Mouse (Mus musculus) heart, postnatal 0 days (tissue): ENCODE measurements around the gene Ciao2a. TPM values are rescaled to one million over a fixed set of nuclear protein-coding genes. Genes with fewer than 3 reads are reported as not detected.

Source experiments
- ATAC-seq: fragments of 200-750 bp; cut with Nextera tagmentation; 2 replicates; pipeline ENCODE4 v1.8.0; 2017; ENCODE audit warnings: low read depth, moderate number of reproducible peaks, moderate library complexity; ENCODE audit not compliant: insufficient read depth
- DNase-seq: peaks from one replicate; pipeline ENCODE4 v3.0.0-alpha.2; 2016; ENCODE audit warnings: low spot score
- H3K27ac ChIP-seq: fragments of 300-500 bp; sonication (generic); 2 replicates; pipeline ENCODE4 v1.5.1; 2014; ENCODE audit warnings: low read depth, mild to moderate bottlenecking
- H3K27me3 ChIP-seq: fragments of 300-500 bp; sonication (generic); 2 replicates; pipeline ENCODE4 v1.6.1; 2014; ENCODE audit warnings: low read length, mixed read lengths; ENCODE audit not compliant: control insufficient read depth, insufficient read depth
- H3K36me3 ChIP-seq: fragments of 300-500 bp; sonication (generic); replicated peaks from 2 replicates; pipeline ENCODE4 v1.6.1; 2014; ENCODE audit warnings: low read length, mixed read lengths; ENCODE audit not compliant: control insufficient read depth, insufficient read depth
- H3K4me1 ChIP-seq: fragments of 300-500 bp; sonication (generic); 2 replicates; pipeline ENCODE4 v1.6.1; 2014; ENCODE audit warnings: antibody characterized with exemption; ENCODE audit not compliant: control insufficient read depth, insufficient read depth
- H3K4me2 ChIP-seq: fragments of 300-500 bp; sonication (generic); 2 replicates; pipeline ENCODE4 v1.6.1; 2014; ENCODE audit warnings: low read depth, mild to moderate bottlenecking, low read length, moderate library complexity
- H3K4me3 ChIP-seq: fragments of 300-500 bp; sonication (generic); 2 replicates; pipeline ENCODE4 v1.5.1; 2014; ENCODE audit warnings: low read depth, low read length
- H3K9ac ChIP-seq: fragments of 300-500 bp; sonication (generic); replicated peaks from 2 replicates; pipeline ENCODE4 v1.6.1; 2014; ENCODE audit warnings: low read depth, low read length, mixed read lengths
- H3K9me3 ChIP-seq: fragments of 300-500 bp; sonication (generic); replicated peaks from 2 replicates; pipeline ENCODE4 v1.6.1; 2016; ENCODE audit warnings: low read length; ENCODE audit not compliant: control insufficient read depth
- CTCF ChIP-seq: IDR thresholded peaks from 2 replicates; pipeline ENCODE4 v1.5.1; 2016; ENCODE audit warnings: antibody characterized with exemption, control low read depth, low read depth
- EP300 ChIP-seq: IDR thresholded peaks from 2 replicates; pipeline ENCODE4 v1.6.1; 2016; ENCODE audit warnings: antibody characterized with exemption, low read depth
- WGBS: fragments of 180-500 bp; shearing (Covaris S2); extraction: QIAGEN DNeasy Blood & Tissue Kit; methylation state at CpG from one replicate; pipeline ENCODE4 v1.1.7; 2014; 5-methylcytosine and 5-hydroxymethylcytosine counted together
- polyA plus RNA-seq: library from polyadenylated mRNA; unstranded; fragments of >200 nt; fragmentation: Nextera tagmentation; extraction: Ambion mirVana; gene quantifications from 2 replicates; pipeline ENCODE4 v1.2.1, GENCODE M21; 2015
- total RNA-seq: library from RNA; depleted of rRNA; stranded (reverse); fragments of >200 nt; gene quantifications from 2 replicates; pipeline ENCODE4 v1.2.3, GENCODE M21; 2014; ENCODE audit warnings: low replicate concordance

Gene Ciao2a
- total and polyA plus RNA-seq, 2 experiments from 2014 or later: 74.2 to 154 TPM

GRCm38 (mm10) chr9:66120945-66121344 is 5.5 kb upstream of the Ciao2a start:
- 69% methylated on average over 3 of the region's 3 CpGs for WGBS
- H3K9ac ChIP-seq: no peak overlapping the region
- peaks cover 11% of the 10 kb centered on the region for H3K4me1 ChIP-seq

DNA sequence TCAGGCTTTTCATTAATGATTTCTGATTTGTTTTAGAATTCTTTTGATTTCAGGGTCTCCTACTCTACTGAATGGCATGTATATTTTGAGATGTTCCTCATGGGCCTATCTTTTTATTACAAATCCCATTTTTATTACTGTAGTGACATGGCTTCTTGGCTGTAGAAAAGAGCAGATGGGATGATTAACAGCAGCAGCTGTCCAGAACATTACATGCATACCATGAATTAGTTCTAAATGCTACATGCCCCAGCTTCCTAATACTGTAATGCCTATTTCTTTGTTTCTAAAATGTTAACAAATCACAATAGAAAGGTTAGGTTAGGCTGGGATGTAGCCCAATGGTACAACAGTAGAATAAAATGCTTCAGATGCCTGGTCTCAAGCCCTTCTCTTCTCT is 5.0 kb upstream of the Ciao2a start:
- no peak for ATAC-seq
- H3K4me1 ChIP-seq: peaks cover 11% of the 10 kb centered on the region
- H3K27me3 ChIP-seq: no peaks in the 10 kb centered on the region
- H3K27ac ChIP-seq: no peak overlapping the region
- no peak overlapping the region for H3K9ac ChIP-seq
- no peak for DNase-seq
- TF ChIP-seq CTCF: no peak
- no peak for TF ChIP-seq EP300
- H3K36me3 ChIP-seq: no peaks in the 10 kb centered on the region
- no peaks in the 10 kb centered on the region for H3K9me3 ChIP-seq
- H3K4me3 ChIP-seq: no peak overlapping the region
- no peak overlapping the region for H3K4me2 ChIP-seq

More at GRCm38 (mm10) chr9:66120945-66121344, 5.5 kb upstream of the Ciao2a start:
- no peaks in the 10 kb centered on the region for H3K36me3 ChIP-seq
- TF ChIP-seq CTCF (no peak), EP300 (no peak)
- no peak overlapping the region for H3K4me2 ChIP-seq
- H3K4me3 ChIP-seq: no peak overlapping the region
- no peaks in the 10 kb centered on the region for H3K27me3 ChIP-seq
- no peaks in the 10 kb centered on the region for H3K9me3 ChIP-seq
- DNase-seq (no peak), ATAC-seq (no peak)
- H3K27ac ChIP-seq: no peak overlapping the region

GRCm38 (mm10) chr9:66123648-66124047 is 2.8 kb upstream of the Ciao2a start:
- peak overlapping the region; percentile 77 for H3K9ac ChIP-seq
- no peak for TF ChIP-seq EP300
- TF ChIP-seq CTCF: no peak
- H3K27me3 ChIP-seq: no peaks in the 10 kb centered on the region
- H3K27ac ChIP-seq: peak overlapping the region; percentile 89; the same call in 1 of the 2 replicates
- DNase-seq (no peak), ATAC-seq (no peak)
- H3K4me3 ChIP-seq: peak overlapping the region; percentile 74
- H3K4me1 ChIP-seq: peaks cover 22% of the 10 kb centered on the region
- H3K36me3 ChIP-seq: no peaks in the 10 kb centered on the region
- peak overlapping the region; percentile 89 for H3K4me2 ChIP-seq
- no peaks in the 10 kb centered on the region for H3K9me3 ChIP-seq
- WGBS: 17% methylated on average over 5 of the region's 5 CpGs

- WGBS: under 1% methylated on average over 12 of the region's 12 CpGs
- H3K4me3 ChIP-seq: peak overlapping the region; percentile 74
- ATAC-seq: no peak; the same call in 1 of the 2 replicates
- DNase-seq: no peak
- H3K9me3 ChIP-seq: no peaks in the 10 kb centered on the region
- H3K27ac ChIP-seq: peak overlapping the region; percentile 89
- no peaks in the 10 kb centered on the region for H3K36me3 ChIP-seq
- H3K27me3 ChIP-seq: no peaks in the 10 kb centered on the region
- H3K9ac ChIP-seq: peak overlapping the region; percentile 77
- peaks cover 22% of the 10 kb centered on the region for H3K4me1 ChIP-seq
- H3K4me2 ChIP-seq: peak overlapping the region; percentile 89
- no peak for TF ChIP-seq CTCF
- TF ChIP-seq EP300: no peak
Observed at GRCm38 (mm10) chr9:66124111-66124531, 2.3 kb upstream of the Ciao2a start.

DNA sequence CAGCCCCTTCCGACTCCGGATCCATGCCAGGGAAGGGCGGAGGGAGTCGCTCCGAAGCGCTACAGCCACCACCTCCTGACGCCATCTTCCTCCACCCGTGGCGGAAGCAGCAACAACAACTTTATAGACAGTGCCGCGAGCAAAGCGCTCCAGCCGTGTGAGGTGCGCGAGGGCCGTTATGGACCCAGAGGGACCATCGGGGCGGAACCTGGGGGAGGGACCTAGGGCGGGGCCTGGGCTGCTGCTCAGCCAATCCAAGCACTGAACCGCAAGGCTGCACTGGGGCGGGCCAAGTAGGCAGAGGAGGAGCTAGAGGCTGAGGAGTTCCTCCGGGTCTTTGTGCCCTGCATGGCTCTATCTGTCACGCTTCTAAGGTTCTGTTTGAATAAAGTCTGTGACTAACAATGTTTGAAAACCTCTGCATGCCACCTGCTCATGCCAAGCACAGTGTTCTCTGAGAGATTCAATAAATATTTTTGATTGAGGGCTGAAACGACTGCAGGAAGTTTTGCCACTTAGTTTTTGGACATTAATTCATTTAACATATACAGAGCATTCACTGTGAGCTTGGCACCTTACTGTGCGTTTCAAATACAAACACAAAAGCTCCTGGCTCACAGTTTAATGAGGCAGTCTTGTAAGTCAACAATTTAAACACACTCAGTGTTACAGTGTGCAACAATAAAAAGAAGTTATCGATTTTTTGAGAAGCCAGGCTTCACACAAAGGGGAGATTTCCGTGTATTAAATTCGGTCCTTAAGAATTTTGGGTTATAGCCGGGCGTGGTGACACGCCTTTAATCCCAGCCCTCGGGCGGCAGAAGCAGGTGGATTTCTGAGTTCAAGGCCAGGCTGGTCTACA is 1.5 kb upstream of the Ciao2a start:
- H3K4me3 ChIP-seq: peak overlapping the region; percentile 74
- H3K9ac ChIP-seq: peak overlapping the region; percentile 77
- DNase-seq (peak; percentile 95), ATAC-seq (peak; percentile 97)
- H3K4me2 ChIP-seq: peak overlapping the region; percentile 89
- H3K4me1 ChIP-seq: peaks cover 22% of the 10 kb centered on the region
- WGBS: 18% methylated on average over 33 of the region's 33 CpGs
- no peaks in the 10 kb centered on the region for H3K36me3 ChIP-seq
- peak overlapping the region; percentile 89 for H3K27ac ChIP-seq
- H3K9me3 ChIP-seq: no peaks in the 10 kb centered on the region
- TF ChIP-seq EP300 (no peak), CTCF (no peak)
- H3K27me3 ChIP-seq: no peaks in the 10 kb centered on the region
